Mouse (Mus musculus): ENCODE data around the gene Ptpn20. TPM values are rescaled to one million over a fixed set of nuclear protein-coding genes. Genes with fewer than 3 reads are reported as not detected.

The Ptpn20 gene
- not detected for total RNA-seq (2021)

DNA sequence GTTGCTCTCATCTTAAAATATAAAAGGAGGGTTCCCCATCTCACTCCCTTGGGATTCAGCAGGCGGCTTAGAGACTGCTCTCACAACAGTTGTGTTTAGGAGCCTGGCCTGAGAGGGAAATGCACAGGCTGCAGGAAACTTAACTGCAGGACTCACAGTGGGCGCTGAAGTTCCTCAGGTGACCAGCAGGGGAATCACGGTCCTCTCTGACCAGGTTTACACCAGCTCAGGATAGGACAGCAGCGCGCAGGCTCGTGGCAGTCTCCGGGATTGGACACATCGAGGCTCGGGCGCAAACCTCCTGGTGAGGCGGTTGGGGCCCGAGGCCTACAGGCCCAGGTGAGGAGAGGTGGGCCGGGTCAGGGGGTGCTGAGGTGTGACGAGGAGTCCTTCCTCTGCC lies at the start of gene Ptpn20:
TSS of gene Ptpn20 (plus strand) at position 257 of the 400 bp plus-strand sequence.
- intact Hi-C loops (cut with DNase I): no loop called here
- DNase-seq: peak in 1 of 2 experiments; percentile 3

GRCm38 (mm10) chr14:33539559-33540167 lies 49.3 kb upstream of the Ptpn20 start:
- intact Hi-C loops (cut with DNase I): no loop called here
- no peak for DNase-seq

GRCm38 (mm10) chr14:33545565-33546143 lies 43.4 kb upstream of the Ptpn20 start:
- no peak for DNase-seq
- intact Hi-C loops (cut with DNase I): no loop called here

DNA sequence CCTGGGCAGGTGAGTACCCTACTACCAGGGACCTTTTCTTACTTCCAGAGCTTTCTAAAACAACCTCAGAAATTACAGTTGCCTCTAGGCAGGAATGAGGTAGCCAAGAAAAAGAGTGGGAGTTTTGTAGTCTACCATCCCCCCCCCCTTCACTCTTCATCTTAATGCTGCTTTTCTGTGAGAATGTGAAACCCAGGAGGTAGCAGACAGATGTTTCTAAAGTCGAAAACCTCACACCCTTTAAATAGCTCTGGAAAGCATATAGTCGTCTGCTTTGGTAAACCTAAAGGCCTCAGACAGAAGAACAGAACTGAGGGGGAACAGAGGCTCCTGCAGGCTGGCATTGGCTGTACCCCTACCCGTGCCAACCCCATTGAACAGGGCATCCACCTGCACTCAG lies 40.4 kb upstream of the Ptpn20 start:
- intact Hi-C loops (cut with DNase I): no loop called here
- no peak for DNase-seq

DNA sequence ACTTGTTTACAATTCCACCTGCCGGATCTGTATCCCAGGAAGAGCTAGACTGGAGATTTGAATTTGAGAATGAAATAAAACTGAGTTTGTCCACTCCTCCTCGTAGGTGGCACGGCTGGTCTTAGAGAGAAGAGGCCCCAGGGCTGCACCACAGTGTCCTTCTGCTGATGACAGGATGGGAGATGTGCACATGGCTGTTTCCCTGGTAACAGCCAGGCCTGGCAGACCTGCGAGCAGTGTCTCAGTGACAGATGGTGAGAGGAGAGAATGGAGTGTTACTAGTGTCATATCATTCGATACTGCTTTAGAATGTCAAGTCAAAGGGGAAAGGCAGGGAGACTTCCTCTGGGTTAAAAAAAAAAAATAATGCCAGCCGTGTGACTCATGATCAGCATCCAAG lies 39.2 kb upstream of the Ptpn20 start:
- DNase-seq: no peak
- intact Hi-C loops (cut with DNase I): no loop called here

- intact Hi-C loops (cut with DNase I): no loop called here
- no peak for DNase-seq
These were observed 18.3 kb upstream of the Ptpn20 start for GRCm38 (mm10) chr14:33570737-33571136.

DNA sequence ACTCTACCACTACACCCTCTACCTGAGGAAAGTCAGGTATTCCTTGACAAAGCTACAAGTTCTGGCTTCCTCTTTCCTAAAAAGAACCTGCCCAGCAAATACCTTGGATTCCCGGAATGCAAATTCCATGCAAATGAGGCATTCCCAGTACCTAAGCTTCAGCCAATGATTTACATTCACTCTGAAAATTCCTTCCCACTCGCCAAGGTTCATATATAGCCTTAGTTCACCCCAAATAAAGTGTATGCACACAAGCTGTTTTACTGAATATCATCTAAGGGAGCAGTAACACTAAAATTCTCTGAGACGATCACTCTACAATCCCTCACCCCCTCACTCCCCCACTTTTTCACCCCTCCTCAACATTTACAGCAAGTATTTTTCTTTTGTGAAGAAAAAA lies 15.4 kb upstream of the Ptpn20 start:
- intact Hi-C loops (cut with DNase I): no loop called here
- no peak for DNase-seq

DNA sequence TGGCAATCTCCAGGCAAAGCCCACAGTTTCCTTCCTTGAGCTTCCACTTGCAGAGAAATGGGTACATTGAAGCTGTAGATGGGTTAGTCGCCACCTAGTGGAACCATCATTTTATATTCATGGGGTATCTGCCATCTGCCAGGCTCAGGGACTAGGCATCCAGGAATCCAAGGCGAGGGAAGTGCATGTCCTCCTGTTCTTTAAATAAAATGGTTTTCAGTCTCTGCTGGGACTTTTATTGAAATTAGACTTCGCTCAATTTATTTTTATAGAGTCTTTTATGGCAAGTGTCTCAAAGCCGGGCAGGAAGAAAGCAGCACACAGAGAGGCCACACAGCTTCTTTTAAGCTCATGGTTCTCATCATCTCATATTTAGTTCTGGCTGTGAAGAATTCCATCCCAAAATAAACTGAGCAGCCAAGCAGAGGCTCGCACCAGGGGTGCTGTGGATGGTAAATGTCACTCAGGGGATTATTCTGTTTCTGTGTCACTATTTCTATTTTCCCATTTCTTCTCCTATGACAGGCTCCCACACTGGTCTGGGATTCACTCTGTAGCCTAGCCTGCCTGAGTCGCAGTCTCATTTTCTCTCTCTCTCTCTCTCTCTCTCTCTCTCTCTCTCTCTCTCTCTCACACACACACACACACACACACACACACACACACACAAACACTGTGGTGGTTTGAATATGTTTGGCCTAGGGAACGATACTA lies 9.1 kb upstream of the Ptpn20 start:
- intact Hi-C loops (cut with DNase I): no loop called here
- DNase-seq: no peak

- DNase-seq: peak; percentile 4 to 11
- intact Hi-C loops (cut with DNase I): no loop called here
These were observed 9.5 kb downstream of the Ptpn20 start for GRCm38 (mm10) chr14:33598376-33599130.

GRCm38 (mm10) chr14:33607431-33607830 lies 18.4 kb downstream of the Ptpn20 start:
- intact Hi-C loops (cut with DNase I): no loop called here

DNA sequence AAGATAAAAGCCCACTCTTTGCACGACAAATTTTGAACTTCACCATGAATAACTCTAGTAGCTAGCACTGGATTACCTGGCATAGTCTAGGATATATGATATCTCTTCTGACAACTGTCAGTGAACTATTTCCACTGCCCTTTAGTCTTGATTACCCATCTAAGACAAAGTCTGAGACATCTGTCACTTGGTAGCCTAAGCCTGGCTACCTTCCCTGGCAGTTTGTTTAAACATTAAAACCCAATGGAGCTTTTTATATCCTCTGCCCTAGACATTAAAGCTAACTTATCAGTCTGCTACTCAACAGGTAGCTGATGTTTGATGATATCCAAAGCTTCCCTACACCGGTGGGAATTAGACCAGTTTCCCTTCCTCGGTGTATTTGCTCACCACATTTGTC lies 36.0 kb downstream of the Ptpn20 start:
- intact Hi-C loops (cut with DNase I): no loop called here
- no peak for DNase-seq

More at GRCm38 (mm10) chr14:33607431-33607830, 18.4 kb downstream of the Ptpn20 start:
- no peak for DNase-seq

DNA sequence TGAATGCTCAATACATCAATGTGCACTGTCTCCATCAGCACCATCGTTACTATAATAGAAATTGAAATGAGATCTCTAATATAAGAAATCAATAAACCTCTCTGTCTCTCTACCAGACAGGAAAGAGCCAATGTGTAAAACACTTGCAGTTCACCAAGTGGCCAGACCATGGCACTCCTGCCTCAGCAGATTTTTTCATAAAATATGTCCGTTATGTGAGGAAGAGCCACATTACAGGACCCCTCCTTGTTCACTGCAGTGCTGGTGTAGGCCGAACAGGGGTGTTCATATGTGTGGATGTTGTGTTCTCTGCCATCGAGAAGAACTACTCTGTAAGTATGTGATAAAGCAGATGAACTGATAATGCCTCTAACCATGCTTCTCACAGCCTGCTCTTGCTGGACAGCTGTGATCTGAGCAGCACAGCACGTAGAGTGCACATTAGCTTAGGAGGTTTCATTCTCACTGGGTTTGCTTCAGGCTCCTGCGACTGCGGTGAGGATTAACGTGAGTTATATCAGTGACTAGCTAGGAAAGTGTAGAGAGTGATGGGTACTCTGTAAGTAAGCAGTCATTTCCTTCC lies 43.9 kb downstream of the Ptpn20 start:
- intact Hi-C loops (cut with DNase I): loop anchor here (2.0 kb wide), 1 partner anchor 300 kb away; no protein-coding TSS in a partner anchor
- DNase-seq: peak; percentile 16 to 39

DNA sequence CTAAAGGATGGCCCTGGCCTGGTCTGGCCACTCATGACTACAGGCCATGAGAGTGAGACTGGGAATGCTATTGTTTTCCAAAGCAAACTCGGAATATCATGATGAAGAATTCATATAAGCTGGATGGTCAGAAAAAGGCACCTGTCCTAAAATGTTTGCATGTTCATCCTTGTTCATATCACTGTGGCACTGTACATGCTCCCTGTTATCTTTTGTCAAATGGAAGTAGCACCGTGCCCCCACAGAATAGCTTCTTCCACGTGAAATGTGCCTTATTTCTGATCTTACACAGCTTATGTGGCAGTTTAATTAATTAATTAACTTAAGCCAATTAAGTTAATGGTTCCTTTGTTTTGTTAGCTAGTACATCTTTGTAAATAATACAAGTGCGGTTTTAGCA lies 45.3 kb downstream of the Ptpn20 start:
- intact Hi-C loops (cut with DNase I): no loop called here
- DNase-seq: no peak

GRCm38 (mm10) chr14:33634774-33635173 lies 45.8 kb downstream of the Ptpn20 start:
- DNase-seq: no peak
- intact Hi-C loops (cut with DNase I): no loop called here

DNA sequence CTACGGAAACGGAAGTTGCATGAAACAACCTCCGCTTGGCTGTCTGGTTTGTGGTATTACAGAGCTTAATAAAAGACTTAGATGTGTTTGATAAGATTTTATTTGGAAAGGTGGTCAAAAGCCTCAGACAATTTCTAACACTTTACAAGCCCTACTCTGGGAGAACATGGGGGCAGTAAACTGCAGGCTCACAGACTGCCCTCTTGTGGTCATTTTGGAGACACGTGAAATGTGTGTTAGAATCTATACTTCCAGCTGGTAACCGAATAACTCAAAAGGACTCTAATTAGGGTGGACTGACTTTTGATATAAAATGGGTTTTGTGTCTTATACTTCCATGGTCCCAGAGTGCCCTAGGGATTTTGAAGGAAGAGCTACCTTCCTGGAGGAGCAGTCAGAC lies 50.4 kb downstream of the Ptpn20 start:
- intact Hi-C loops (cut with DNase I): no loop called here
- DNase-seq: no peak

DNA sequence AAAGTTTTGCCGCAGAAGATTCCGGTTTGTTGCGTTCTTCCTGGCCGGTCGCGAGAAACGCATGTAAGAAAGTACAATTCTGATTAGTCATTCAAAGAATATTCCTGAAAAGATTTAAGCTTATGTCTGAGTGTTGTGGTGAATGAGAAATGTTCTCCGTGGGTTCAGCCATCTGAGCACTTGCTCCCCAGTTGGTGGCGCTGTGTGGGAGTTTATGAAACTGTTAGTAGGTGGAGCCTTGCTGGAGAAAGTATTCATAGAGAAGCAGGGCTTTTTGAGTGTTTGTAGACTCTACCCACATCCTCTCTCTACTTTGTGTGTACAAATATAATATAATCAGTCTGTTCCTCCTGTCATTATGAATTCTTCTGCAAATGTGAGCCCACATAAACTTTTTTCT lies 61.7 kb downstream of the Ptpn20 start:
- DNase-seq: peak in 1 of 2 experiments; percentile 41
- intact Hi-C loops (cut with DNase I): no loop called here

DNA sequence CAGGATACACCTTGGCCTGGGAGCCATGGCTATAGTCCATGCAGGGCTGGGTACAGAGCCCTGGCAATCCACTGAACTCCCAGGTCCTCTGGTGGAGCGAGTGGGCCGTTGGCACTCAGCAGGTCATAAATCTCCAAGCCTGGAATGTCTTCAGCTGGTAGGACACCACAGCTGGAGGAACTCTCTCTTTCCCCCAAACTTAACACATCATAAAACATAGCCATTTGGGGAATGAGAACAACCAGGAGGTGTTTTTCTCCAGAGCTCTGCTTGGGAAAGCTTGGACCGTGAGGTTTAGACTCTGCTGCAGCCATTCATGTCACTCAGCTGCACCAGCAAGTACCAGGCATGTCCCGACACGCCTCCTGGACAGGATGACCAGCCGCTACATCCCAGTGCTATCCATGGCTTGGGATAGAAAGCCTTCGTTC lies 68.5 kb downstream of the Ptpn20 start:
- intact Hi-C loops (cut with DNase I): no loop called here
- DNase-seq: no peak

DNA sequence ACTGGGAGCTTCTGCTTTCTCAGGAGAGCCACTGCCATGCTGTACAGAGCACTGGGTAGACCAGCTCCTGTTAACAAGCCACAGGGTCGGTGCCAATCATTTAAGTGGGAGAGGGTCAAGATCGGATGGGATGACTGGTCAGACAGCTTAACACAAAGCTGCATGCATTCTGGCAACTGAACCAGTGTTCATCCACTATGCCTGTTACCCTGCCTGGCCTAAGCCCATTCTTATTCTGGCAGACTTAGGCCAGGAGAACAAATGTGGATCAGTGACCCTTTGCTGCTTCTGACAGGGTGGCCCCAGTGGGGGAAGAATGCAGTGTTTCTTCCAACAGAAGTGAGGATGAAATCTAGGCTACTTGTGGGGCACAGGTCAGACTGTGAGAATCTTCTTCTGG lies 69.3 kb downstream of the Ptpn20 start:
- DNase-seq: no peak
- intact Hi-C loops (cut with DNase I): no loop called here

- intact Hi-C loops (cut with DNase I): no loop called here
- peak in 1 of 2 experiments; percentile 42 for DNase-seq
These were observed 73.1 kb downstream of the Ptpn20 start for GRCm38 (mm10) chr14:33662080-33662479.

DNA sequence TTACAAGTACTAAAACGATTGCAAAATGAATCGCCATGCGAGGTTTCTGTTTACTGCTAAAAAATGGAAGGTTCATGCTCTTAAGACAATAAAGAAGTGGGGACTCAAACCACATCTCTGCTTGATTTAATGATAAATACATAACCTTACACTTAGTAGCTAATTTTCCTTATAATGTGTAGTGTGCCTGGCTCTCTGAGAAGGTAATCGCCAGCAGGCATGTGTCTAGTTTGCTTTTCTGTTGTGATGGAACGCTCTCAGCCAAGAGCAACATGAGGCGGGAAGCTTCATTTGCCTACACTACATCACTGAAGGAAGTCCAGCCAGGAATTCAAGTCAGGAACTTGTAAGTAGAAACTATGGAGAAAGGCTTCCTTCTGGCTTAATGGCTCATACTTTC lies 77.3 kb downstream of the Ptpn20 start:
- DNase-seq: no peak
- intact Hi-C loops (cut with DNase I): no loop called here

DNA sequence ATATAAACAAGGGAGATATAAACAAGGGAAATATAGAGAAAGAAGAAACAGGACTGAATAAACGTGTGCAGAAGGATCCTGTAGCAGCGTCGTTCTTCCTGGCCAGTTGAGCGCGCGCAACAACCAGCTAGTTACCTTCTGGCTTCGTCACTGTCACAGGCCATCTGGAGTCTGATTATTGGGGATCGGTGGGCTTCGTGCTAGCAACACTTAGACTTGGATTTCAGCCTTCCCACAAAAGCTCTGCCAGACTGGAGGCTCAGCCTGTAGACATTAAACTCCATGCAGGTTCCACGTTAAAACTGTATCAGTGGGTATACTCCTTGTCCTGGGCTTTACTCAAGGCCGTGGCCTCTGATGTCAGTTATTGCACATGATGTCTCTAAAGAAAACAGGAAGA lies 80.9 kb downstream of the Ptpn20 start:
- intact Hi-C loops (cut with DNase I): loop anchor here (5.0 kb wide), 1 partner anchor 242 kb away; no protein-coding TSS in a partner anchor
- DNase-seq: no peak

Measured in heart, postnatal 10 days (tissue).